ENCODE assay signal across 9 mouse cellular contexts in genomic region chrX:164269285-164269761, GRCm38 (mm10). TPM values are rescaled to one million over a fixed set of nuclear protein-coding genes. Genes with fewer than 3 reads are reported as not detected.
A peak's percentile ranks its signal among the peaks of the same experiment; 100 is the strongest.
DNase-seq lines count a peak whose midpoint lies in the region; ATAC-seq and TF ChIP-seq lines count a peak whose summit lies in the region.
"Had no signal": no experiment of that assay in that cellular context is flagged by ENCODE, and none has a peak within 500 bp of the region (broad histone marks: within the 10 kb centered on the region; RNA-seq: fewer than 3 reads in every experiment).

TSS of gene Pir (plus strand) at chrX:164269371.

- no peaks in the 10 kb centered on the region for H3K36me3 ChIP-seq in heart, embryonic 12.5 days
- no peaks in the 10 kb centered on the region for H3K36me3 ChIP-seq in kidney, embryonic 16.5 days (ENCODE audit: insufficient read depth, low read length)
- no peaks in the 10 kb centered on the region for H3K36me3 ChIP-seq in liver, adult 2 months (ENCODE audit: control insufficient read depth, insufficient read depth, low read length)
- no peaks in the 10 kb centered on the region for H3K36me3 ChIP-seq in midbrain, postnatal 0 days (ENCODE audit: insufficient read depth, low read length)

- H3K79me2 ChIP-seq in liver, adult 2 months (ENCODE audit: control insufficient read depth, insufficient read depth, low read length), result no peaks in the 10 kb centered on the region

- peak; percentile 21 to 33 for DNase-seq in B cell, adult 2 months
- peak; percentile 82 for DNase-seq in c-Kit-negative CD71-positive TER-119-positive erythroid progenitor cells, embryonic 14.5 days (ENCODE audit: low read depth, low spot score)
- DNase-seq in liver, adult 2 months (ENCODE audit: extremely low read depth, low read depth, low spot score), result peak; percentile 75
- DNase-seq in midbrain, postnatal 0 days (ENCODE audit: low spot score), result peak; percentile 40
- DNase-seq in spleen, postnatal 36 days (ENCODE audit: low spot score in 2 of 2), result peak; percentile 42 to 64

- peak within 1 kb of the TSS; percentile 65 for H3K9ac ChIP-seq in heart, embryonic 12.5 days
- peak within 1 kb of the TSS; percentile 59 for H3K9ac ChIP-seq in kidney, embryonic 16.5 days (replicated peaks; ENCODE audit: low read length)
- peak within 1 kb of the TSS; percentile 97 for H3K9ac ChIP-seq in liver, adult 2 months (ENCODE audit: low read depth, low read length)
- H3K9ac ChIP-seq in midbrain, postnatal 0 days (replicated peaks; ENCODE audit: low read length, poor library complexity, severe bottlenecking), result peak within 1 kb of the TSS; percentile 39; the same call in 1 of the 2 replicates

- H3K4me3 ChIP-seq in heart, embryonic 12.5 days, result peak within 1 kb of the TSS; percentile 45
- peak within 1 kb of the TSS; percentile 43 for H3K4me3 ChIP-seq in kidney, embryonic 16.5 days (ENCODE audit: low read length)
- peak within 1 kb of the TSS; percentile 100 for H3K4me3 ChIP-seq in liver, adult 2 months (ENCODE audit: insufficient read depth, low read depth, low read length)
- peak within 1 kb of the TSS; percentile 34 for H3K4me3 ChIP-seq in midbrain, postnatal 0 days (ENCODE audit: low read depth, low read length)

- WGBS in heart, embryonic 12.5 days, result 9% methylated on average over 20 of the region's 20 CpGs
- 16% methylated on average over 20 of the region's 20 CpGs for WGBS in kidney, embryonic 16.5 days
- WGBS in liver, adult 2 months, result 2% methylated on average over 19 of the region's 20 CpGs
- WGBS in midbrain, postnatal 0 days, result 17% methylated on average over 18 of the region's 20 CpGs

- no peak within 1 kb of the TSS for H3K27ac ChIP-seq in heart, embryonic 12.5 days (ENCODE audit: poor library complexity, severe bottlenecking)
- H3K27ac ChIP-seq in kidney, embryonic 16.5 days (ENCODE audit: low read length), result no peak within 1 kb of the TSS
- H3K27ac ChIP-seq in liver, adult 2 months (replicated peaks; ENCODE audit: insufficient read depth, low read depth, low read length), result peak within 1 kb of the TSS; percentile 91
- no peak within 1 kb of the TSS for H3K27ac ChIP-seq in midbrain, postnatal 0 days (ENCODE audit: low read depth, low read length)

- no peaks in the 10 kb centered on the region for H3K27me3 ChIP-seq in heart, embryonic 12.5 days (replicated peaks)
- H3K27me3 ChIP-seq in kidney, embryonic 16.5 days (ENCODE audit: insufficient read depth, low read length), result peaks cover 16% of the 10 kb centered on the region
- no peaks in the 10 kb centered on the region for H3K27me3 ChIP-seq in liver, adult 2 months (ENCODE audit: control insufficient read depth, insufficient read depth, low read length)
- H3K27me3 ChIP-seq in midbrain, postnatal 0 days (ENCODE audit: insufficient read depth, low read length), result peaks cover 6% of the 10 kb centered on the region; the same call in 1 of the 2 replicates
- H3K27me3 ChIP-seq: CH12.LX had no signal

- no peaks in the 10 kb centered on the region for H3K4me1 ChIP-seq in heart, embryonic 12.5 days (replicated peaks)
- H3K4me1 ChIP-seq in kidney, embryonic 16.5 days (ENCODE audit: insufficient read depth, low read length), result no peaks in the 10 kb centered on the region
- H3K4me1 ChIP-seq in liver, adult 2 months (ENCODE audit: control insufficient read depth, insufficient read depth, low read length), result peaks cover 3% of the 10 kb centered on the region; the same call in 1 of the 2 replicates
- no peaks in the 10 kb centered on the region for H3K4me1 ChIP-seq in midbrain, postnatal 0 days (ENCODE audit: insufficient read depth, low read length)

- H3K9me3 ChIP-seq in heart, embryonic 12.5 days (replicated peaks), result no peaks in the 10 kb centered on the region
- no peaks in the 10 kb centered on the region for H3K9me3 ChIP-seq in kidney, embryonic 16.5 days (ENCODE audit: low read length)
- H3K9me3 ChIP-seq in midbrain, postnatal 0 days (ENCODE audit: low read length), result no peaks in the 10 kb centered on the region

- H3K4me2 ChIP-seq in heart, embryonic 12.5 days, result peak within 1 kb of the TSS; percentile 66
- peak within 1 kb of the TSS; percentile 51 for H3K4me2 ChIP-seq in kidney, embryonic 16.5 days (replicated peaks; ENCODE audit: low read depth, low read length)
- peak within 1 kb of the TSS; percentile 48 for H3K4me2 ChIP-seq in midbrain, postnatal 0 days (ENCODE audit: low read depth, low read length, poor library complexity, severe bottlenecking)

- 0 out of 2 replicates have a peak, but pooled peaks have one; percentile 23 for TF ChIP-seq POLR2A in liver, adult 2 months (IDR thresholded peaks at IDR 0.05; ENCODE audit: extremely low read depth, insufficient read depth, low read length)

- TF ChIP-seq CTCF in liver, adult 2 months (IDR thresholded peaks at IDR 0.05; ENCODE audit: low read depth, low read length), result peak; percentile 48
- peak; percentile 52 for TF ChIP-seq CTCF in midbrain, postnatal 0 days (IDR thresholded peaks at IDR 0.05)

- peak; percentile 99 for ATAC-seq in erythroid progenitor cell, adult 5-6 weeks (replicated peaks; ENCODE audit: low FRiP score, poor library complexity, severe bottlenecking)
- peak; percentile 95 for ATAC-seq in heart, embryonic 12.5 days (ENCODE audit: insufficient number of reproducible peaks, low FRiP score)
- ATAC-seq in kidney, embryonic 16.5 days (ENCODE audit: low FRiP score, low TSS enrichment), result peak; percentile 88
- peak; percentile 49; the same call in 1 of the 2 replicates for ATAC-seq in midbrain, postnatal 0 days (ENCODE audit: low FRiP score)

RNA-seq across cellular contexts. Expression of gene Pir, which starts in this region (rescaled TPM):
- total RNA-seq in erythroid progenitor cell, adult 5-6 weeks (2015; ENCODE audit: low replicate concordance), result 27.7 and 32.1 TPM in 2 replicates
- total RNA-seq in erythroid progenitor cell, adult 5-6 weeks (2017; ENCODE audit: low replicate concordance), result 37.7 and 38.7 TPM in 2 replicates
- polyA plus RNA-seq in heart, embryonic 12.5 days (2016; fragmentation: Nextera tagmentation; extraction: Ambion mirVana), result 9.2 and 9.9 TPM in 2 replicates
- 9.4 and 10.7 TPM in 2 replicates for polyA plus RNA-seq in kidney, embryonic 16.5 days (2015; fragmentation: Nextera tagmentation; extraction: Ambion mirVana)
- 17.6 and 24.6 TPM in 2 replicates for total RNA-seq in liver, adult 2 months (2014; rRNA removed)
- polyA plus RNA-seq in liver, adult 2 months (2012; rRNA removed), result 16.0 and 16.3 TPM in 2 replicates
- 0.55 and 1.1 TPM in 2 replicates for total RNA-seq in midbrain, postnatal 0 days (2014; rRNA removed)
- polyA plus RNA-seq in midbrain, postnatal 0 days (2015; fragmentation: Nextera tagmentation; extraction: Ambion mirVana), result 3.2 and 5.6 TPM in 2 replicates
- total RNA-seq: CH12.LX had no signal

Comparison
In these comparisons a context has a peak if more than half of its experiments do, and no peak if none do; other contexts are left out.
1. DNase-seq: peak in every context shown above with its lines; median percentile 82 in c-Kit-negative CD71-positive TER-119-positive erythroid progenitor cells, embryonic 14.5 days; 75 in liver, adult 2 months; 53 in spleen, postnatal 36 days; 40 in midbrain, postnatal 0 days; 27 in B cell, adult 2 months.
2. ATAC-seq: peak in every context shown above with its lines; median percentile 99 in erythroid progenitor cell, adult 5-6 weeks; 95 in heart, embryonic 12.5 days; 88 in kidney, embryonic 16.5 days; 49 in midbrain, postnatal 0 days.
3. H3K4me3 ChIP-seq: peak in every context shown above with its lines; median percentile 100 in liver, adult 2 months; 45 in heart, embryonic 12.5 days; 43 in kidney, embryonic 16.5 days; 34 in midbrain, postnatal 0 days.
4. H3K9ac ChIP-seq: peak in every context shown above with its lines; median percentile 97 in liver, adult 2 months; 65 in heart, embryonic 12.5 days; 59 in kidney, embryonic 16.5 days; 39 in midbrain, postnatal 0 days.